Mouse (Mus musculus) CH12.LX (cell line): ENCODE measurements around the gene Sh3bp5. TPM values are rescaled to one million over a fixed set of nuclear protein-coding genes. Genes with fewer than 3 reads are reported as not detected.
"Not testable (repeated sequence)": the region's sequence is repeated elsewhere in the genome, so short reads cannot be mapped to it uniquely, and the experiment has no call there.

Source experiments
- DNase-seq: peaks from one replicate; pipeline ENCODE4 v3.0.0-alpha.2; 2013; ENCODE audit errors: extremely low read depth
- H3K27ac ChIP-seq: 2 replicates; pipeline ENCODE4 v1.5.1; 2012; ENCODE audit warnings: low read depth, mild to moderate bottlenecking, control low read depth, moderate library complexity; ENCODE audit not compliant: insufficient read depth
- H3K27me3 ChIP-seq: replicated peaks from 2 replicates; pipeline ENCODE3; 2012; ENCODE audit warnings: inconsistent platforms
- H3K36me3 ChIP-seq, 2 experiments: replicated peaks in 1 of 2; 2 replicates each; pipeline versions ENCODE3 to v1.6.1; 2012; ENCODE audit warnings: inconsistent platforms in 1 of 2, low read length in 1 of 2, mild to moderate bottlenecking in 1 of 2, mixed read lengths in 1 of 2, moderate library complexity in 1 of 2; ENCODE audit not compliant: control insufficient read depth in 1 of 2, insufficient read depth in 1 of 2
- H3K4me1 ChIP-seq, 2 experiments: 2 replicates each; pipeline ENCODE4 v1.6.1; 2012; ENCODE audit warnings: inconsistent platforms in 1 of 2, moderate library complexity in 1 of 2; ENCODE audit not compliant: insufficient read depth in 2 of 2, control insufficient read depth in 1 of 2
- H3K4me2 ChIP-seq: 2 replicates; pipeline ENCODE4 v1.6.1; 2012; ENCODE audit warnings: low read depth, mild to moderate bottlenecking, control low read depth; ENCODE audit not compliant: poor library complexity, insufficient read depth, severe bottlenecking
- H3K4me3 ChIP-seq, 3 experiments: fragments of 150-350 bp in 1 of 3; sonication (generic) in 1 of 3; replicated peaks in 1 of 3; 2 replicates each; pipeline versions ENCODE3 to v1.5.1; 2011 to 2012; ENCODE audit warnings: low read depth in 2 of 3, low read length in 2 of 3, mild to moderate bottlenecking in 2 of 3, moderate library complexity in 2 of 3, control low read depth in 1 of 3, improper control_type of control experiment in 1 of 3, inconsistent platforms in 1 of 3, mixed read lengths in 1 of 3; ENCODE audit not compliant: poor library complexity in 1 of 3
- H3K79me2 ChIP-seq: replicated peaks from 2 replicates; pipeline ENCODE4 v1.6.1; 2012; ENCODE audit warnings: mild to moderate bottlenecking, moderate library complexity; ENCODE audit not compliant: control insufficient read depth, poor library complexity, insufficient read depth, severe bottlenecking; ENCODE audit errors: extremely low read depth
- H3K9ac ChIP-seq: 2 replicates; pipeline ENCODE4 v1.6.1; 2012; ENCODE audit warnings: low read depth, mild to moderate bottlenecking, control low read depth, moderate library complexity; ENCODE audit not compliant: insufficient read depth
- H3K9me3 ChIP-seq: replicated peaks from 2 replicates; pipeline ENCODE3; 2012; ENCODE audit warnings: low read length, inconsistent platforms, mixed read lengths
- BHLHE40 ChIP-seq: IDR thresholded peaks from 2 replicates; pipeline ENCODE4 v1.6.1; 2011; ENCODE audit warnings: mild to moderate bottlenecking, low read depth, low read length, improper control_type of control experiment
- CHD2 ChIP-seq: IDR thresholded peaks from 2 replicates; pipeline ENCODE4 v1.6.1; 2011; ENCODE audit warnings: low read length, improper control_type of control experiment
- CTCF ChIP-seq, 2 experiments: IDR thresholded peaks in 1 of 2; conservative IDR thresholded peaks in 1 of 2; 2 replicates each; pipeline ENCODE4 v1.5.1; 2011 to 2012; ENCODE audit warnings: low read depth in 2 of 2, low read length in 2 of 2, improper control_type of control experiment in 1 of 2, inconsistent platforms in 1 of 2, mild to moderate bottlenecking in 1 of 2, moderate library complexity in 1 of 2
- GABPA ChIP-seq: IDR thresholded peaks from 2 replicates; pipeline ENCODE4 v1.6.1; 2012; ENCODE audit warnings: low read depth, low read length, improper control_type of control experiment, inconsistent platforms; ENCODE audit not compliant: insufficient replicate concordance
- IRF4 ChIP-seq: IDR thresholded peaks from 2 replicates; pipeline ENCODE4 v1.6.1; 2014; ENCODE audit warnings: low read depth, mild to moderate bottlenecking, inconsistent platforms, low read length, improper control_type of control experiment
- MAZ ChIP-seq: IDR thresholded peaks from 2 replicates; pipeline ENCODE4 v1.6.1; 2012; ENCODE audit warnings: low read depth, mild to moderate bottlenecking, inconsistent platforms, low read length, improper control_type of control experiment, moderate library complexity
- MEF2A ChIP-seq: IDR thresholded peaks from 2 replicates; pipeline ENCODE4 v1.6.1; 2014; ENCODE audit warnings: low read depth, mild to moderate bottlenecking, inconsistent platforms, low read length, improper control_type of control experiment, borderline replicate concordance
- MYC ChIP-seq: IDR thresholded peaks from 2 replicates; pipeline ENCODE4 v1.6.1; 2011; ENCODE audit warnings: low read depth, mild to moderate bottlenecking, improper control_type of control experiment, low read length
- RAD21 ChIP-seq: IDR thresholded peaks from 2 replicates; pipeline ENCODE4 v1.6.1; 2011; ENCODE audit warnings: low read depth, mild to moderate bottlenecking, low read length, improper control_type of control experiment, moderate library complexity
- RCOR1 ChIP-seq: conservative IDR thresholded peaks from 2 replicates; pipeline ENCODE4 v1.6.1; 2012; ENCODE audit warnings: low read depth, mild to moderate bottlenecking, inconsistent platforms, low read length, improper control_type of control experiment
- SMC3 ChIP-seq: IDR thresholded peaks from 2 replicates; pipeline ENCODE4 v1.6.1; 2011; ENCODE audit warnings: low read depth, low read length, improper control_type of control experiment
- TBP ChIP-seq: conservative IDR thresholded peaks from 2 replicates; pipeline ENCODE4 v1.6.1; 2011; ENCODE audit warnings: low read depth, low read length, improper control_type of control experiment
- UBTF ChIP-seq: IDR thresholded peaks from 2 replicates; pipeline ENCODE4 v1.6.1; 2012; ENCODE audit warnings: low read depth, mild to moderate bottlenecking, inconsistent platforms, low read length, improper control_type of control experiment, moderate library complexity
- ZKSCAN1 ChIP-seq: IDR thresholded peaks from 2 replicates; pipeline ENCODE4 v1.6.1; 2012; ENCODE audit warnings: low read depth, inconsistent platforms, low read length, improper control_type of control experiment, borderline replicate concordance
- ZNF384 ChIP-seq: IDR thresholded peaks from 2 replicates; pipeline ENCODE4 v1.6.1; 2012; ENCODE audit warnings: low read depth, low read length, improper control_type of control experiment, inconsistent platforms
- dilution Hi-C: fragments of 300-500 bp; cut with MboI; formaldehyde crosslinking; loops from 2 replicates; pipeline ENCODE4 v1.14.3; 2020; ENCODE audit warnings: low sequenced_read_pairs; ENCODE audit not compliant: extremely low pct_unique_long_range_greater_than_20kb, extremely low pct_ligation_motif_present
- in situ Hi-C: fragments of 300-500 bp; cut with MboI; formaldehyde crosslinking; loops from 3 replicates; pipeline ENCODE4 v1.14.3; 2019; ENCODE audit warnings: low sequenced_read_pairs, low pct_ligation_motif_present, low pct_unique_long_range_greater_than_20kb, mixed read lengths
- polyA plus RNA-seq: library from polyadenylated mRNA; unstranded; fragments of >175 nt; gene quantifications from 2 replicates; pipeline ENCODE4 v1.2.1, GENCODE M21; 2012; ENCODE audit warnings: low read depth; ENCODE audit not compliant: insufficient read length
- total RNA-seq, 2 experiments: library from RNA; depleted of rRNA; stranded (reverse); fragments of 300-350 nt in 1 of 2; fragments of >200 nt in 1 of 2; gene quantifications; 2 replicates each; pipeline ENCODE4 v1.2.3; 2012 to 2014

The Sh3bp5 gene
- total and polyA plus RNA-seq, 3 experiments = 57.4 to 158 (median 64.6) TPM

GRCm38 (mm10) chr14:31462226-31462625 lies 26.3 kb upstream of the Sh3bp5 start:
- H3K27me3 ChIP-seq = not testable (repeated sequence)
- in situ Hi-C loops = loop anchor here (5.0 kb wide), 2 partner anchors 75 to 190 kb away; no protein-coding TSS in a partner anchor
- dilution Hi-C loops = loop anchor here (25.0 kb wide), 1 partner anchor 100 kb away; no protein-coding TSS in a partner anchor
- TF ChIP-seq RAD21 (peak; percentile 50), MYC (peak; percentile 85), CTCF (conservative IDR thresholded peaks at IDR 0.05 in 1 of 2, IDR thresholded peaks at IDR 0.05 in 1 of 2; ENCODE audit: low read depth in 2 of 2, low read length in 2 of 2) (peak in 1 of 2 experiments; percentile 74; a peak in 2 of 4 replicates), SMC3 (peak; percentile 69)
- TF ChIP-seq, all 38 proteins: peak for 4; not testable (repeated sequence) for 34
- H3K9me3 ChIP-seq, H3K4me3 ChIP-seq, H3K36me3 ChIP-seq, H3K4me2 ChIP-seq, H3K9ac ChIP-seq, H3K79me2 ChIP-seq, H3K27ac ChIP-seq: not testable (repeated sequence)
- H3K4me1 ChIP-seq = peaks cover 9 to 33% of the 10 kb centered on the region in 2 experiments; a peak in 3 of 4 replicates
- peak; percentile 38 for DNase-seq

GRCm38 (mm10) chr14:31458006-31458405 lies 22.1 kb upstream of the Sh3bp5 start:
- H3K9me3 ChIP-seq = peaks cover 9% of the 10 kb centered on the region
- no peak for DNase-seq
- no peaks in the 10 kb centered on the region for H3K27me3 ChIP-seq
- H3K4me3 ChIP-seq = no peak overlapping the region
- H3K4me2 ChIP-seq = no peak overlapping the region
- no peak overlapping the region for H3K9ac ChIP-seq
- H3K79me2 ChIP-seq = no peaks in the 10 kb centered on the region
- no peaks in the 10 kb centered on the region for H3K36me3 ChIP-seq
- H3K27ac ChIP-seq = no peak overlapping the region
- peaks cover 11 to 50% of the 10 kb centered on the region in 2 experiments; a peak in 3 of 4 replicates for H3K4me1 ChIP-seq
- dilution Hi-C loops (loop anchor here (25.0 kb wide), 1 partner anchor 96 kb away; no protein-coding TSS in a partner anchor), in situ Hi-C loops (no loop called here)
- TF ChIP-seq ZKSCAN1 (no peak), BHLHE40 (0 out of 2 replicates have a peak, but pooled peaks have one; percentile 24)

GRCm38 (mm10) chr14:31456064-31456721 lies 20.3 kb upstream of the Sh3bp5 start:
- Histone ChIP-seq H3K4me3 (no peak overlapping the region), H3K27me3 (no peaks in the 10 kb centered on the region)
- TF ChIP-seq MAZ = no peak
- TF ChIP-seq RCOR1 = no peak
- TF ChIP-seq MEF2A = no peak
- no peak for TF ChIP-seq UBTF
- TF ChIP-seq CHD2 = no peak
- TF ChIP-seq CTCF (conservative IDR thresholded peaks at IDR 0.05 in 1 of 2, IDR thresholded peaks at IDR 0.05 in 1 of 2; ENCODE audit: low read depth in 2 of 2, low read length in 2 of 2) = no peak
- TF ChIP-seq IRF4 = no peak
- no peak for TF ChIP-seq ZNF384
- no peak for TF ChIP-seq TBP
- no peak for TF ChIP-seq GABPA
- no peak for TF ChIP-seq MYC

More at GRCm38 (mm10) chr14:31456064-31456721, 20.3 kb upstream of the Sh3bp5 start:
- dilution Hi-C loops (loop anchor here (25.0 kb wide), 1 partner anchor 94 kb away; no protein-coding TSS in a partner anchor), in situ Hi-C loops (no loop called here)
- H3K79me2 ChIP-seq = no peaks in the 10 kb centered on the region
- no peak overlapping the region for H3K9ac ChIP-seq
- no peaks in the 10 kb centered on the region for H3K36me3 ChIP-seq
- DNase-seq = no peak
- no peak overlapping the region for H3K27ac ChIP-seq
- H3K4me2 ChIP-seq = no peak overlapping the region
- peaks cover 11 to 48% of the 10 kb centered on the region in 2 experiments; a peak in 3 of 4 replicates for H3K4me1 ChIP-seq
- H3K9me3 ChIP-seq = peaks cover 9% of the 10 kb centered on the region
